Mouse (Mus musculus) liver, embryonic 14.5 days (tissue): Measurements from ENCODE around the gene Adcy4.

Source experiments
- CTCF ChIP-seq: IDR thresholded peaks from 2 replicates; pipeline ENCODE4 v1.5.1; 2016; ENCODE audit warnings: antibody characterized with exemption, low read depth, control low read depth
- EP300 ChIP-seq: IDR thresholded peaks from 2 replicates; pipeline ENCODE4 v1.6.1; 2016; ENCODE audit warnings: antibody characterized with exemption, low read depth

DNA sequence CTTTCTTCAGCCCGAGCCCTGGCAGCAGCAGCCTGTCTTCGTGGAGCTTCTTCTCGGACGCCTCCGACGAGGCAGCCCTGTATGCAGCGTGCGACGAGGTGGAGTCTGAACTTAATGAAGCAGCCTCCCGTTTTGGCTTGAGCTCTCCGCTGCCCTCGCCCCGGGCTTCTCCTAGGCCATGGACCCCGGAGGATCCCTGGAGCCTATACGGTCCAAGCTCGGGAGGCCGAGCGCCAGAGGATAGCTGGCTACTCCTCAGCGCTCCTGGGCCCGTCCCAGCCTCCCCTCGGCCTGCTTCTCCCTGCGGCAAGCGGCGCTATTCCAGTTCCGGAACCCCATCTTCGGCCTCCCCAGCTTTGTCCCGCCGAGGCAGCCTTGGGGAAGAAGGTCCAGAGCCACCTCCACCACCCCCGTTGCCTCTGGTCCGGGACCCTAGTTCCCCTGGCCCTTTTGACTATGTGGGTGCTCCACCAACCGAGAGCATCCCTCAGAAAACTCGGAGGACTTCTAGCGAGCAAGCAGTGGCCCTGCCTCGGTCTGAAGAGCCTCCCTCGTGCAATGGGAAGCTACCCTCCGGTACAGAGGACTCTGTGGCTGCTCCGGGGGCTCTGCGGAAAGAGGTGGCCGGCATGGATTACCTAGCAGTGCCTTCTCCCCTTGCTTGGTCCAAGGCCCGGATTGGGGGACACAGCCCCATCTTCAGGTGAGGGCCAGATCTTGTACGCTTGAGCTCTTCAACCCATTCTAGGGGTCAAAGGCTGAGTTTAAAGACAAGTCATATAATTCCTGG is 42.9 kb upstream of the Adcy4 start:
- TF ChIP-seq CTCF = no peak
- no peak for TF ChIP-seq EP300
